ENCODE assay signal across 10 mouse cellular contexts in genomic region chr7:73222237-73222915, GRCm38 (mm10).
DNase-seq lines count a peak whose midpoint lies in the region; ATAC-seq and TF ChIP-seq lines count a peak whose summit lies in the region.
"Had no signal": no experiment of that assay in that cellular context is flagged by ENCODE, and none has a peak within 500 bp of the region (broad histone marks: within the 10 kb centered on the region; RNA-seq: fewer than 3 reads in every experiment).

No protein-coding gene starts in this region.

- no peak overlapping the region for H3K9ac ChIP-seq in embryonic facial prominence, embryonic 11.5 days (replicated peaks; ENCODE audit: low read length)
- H3K9ac ChIP-seq in hindbrain, embryonic 12.5 days = no peak overlapping the region

- H3K4me2 ChIP-seq in embryonic facial prominence, embryonic 11.5 days (ENCODE audit: low read depth, low read length) = no peak overlapping the region
- no peak overlapping the region for H3K4me2 ChIP-seq in hindbrain, embryonic 12.5 days (replicated peaks)

- no peak for TF ChIP-seq CTCF in layer of hippocampus, adult 2 months (conservative IDR thresholded peaks at IDR 0.05)

- DNase-seq in layer of hippocampus, adult 2 months (ENCODE audit: low spot score in 2 of 2) = no peak
- no peak for DNase-seq in layer of hippocampus, adult 9-11 months
- DNase-seq in embryonic facial prominence, embryonic 11.5 days (ENCODE audit: low spot score) = peak; percentile 42
- DNase-seq in neural tube, embryonic 10.5 days (ENCODE audit: extremely low spot score, low spot score) = peak; percentile 32
- DNase-seq in frontal cortex, postnatal 36 days (ENCODE audit: low spot score in 2 of 2) = no peak
- DNase-seq in kidney, postnatal 4 days = no peak
- DNase-seq: gastrocnemius, postnatal 36 days; liver had no signal

- peak overlapping the region; percentile 77 for H3K27ac ChIP-seq in layer of hippocampus, adult 2 months
- H3K27ac ChIP-seq in embryonic facial prominence, embryonic 11.5 days (replicated peaks; ENCODE audit: low read depth, low read length) = no peak overlapping the region; the same call in 1 of the 2 replicates
- H3K27ac ChIP-seq in hindbrain, embryonic 12.5 days = peak overlapping the region; percentile 84

- H3K4me3 ChIP-seq in layer of hippocampus, adult 2 months = no peak overlapping the region
- no peak overlapping the region for H3K4me3 ChIP-seq in embryonic facial prominence, embryonic 11.5 days (ENCODE audit: low read depth, low read length)
- no peak overlapping the region for H3K4me3 ChIP-seq in hindbrain, embryonic 12.5 days

- no peaks in the 10 kb centered on the region for H3K27me3 ChIP-seq in embryonic facial prominence, embryonic 11.5 days (ENCODE audit: control insufficient read depth, insufficient read depth, low read length)
- H3K27me3 ChIP-seq in hindbrain, embryonic 12.5 days = no peaks in the 10 kb centered on the region

- H3K9me3 ChIP-seq in embryonic facial prominence, embryonic 11.5 days (replicated peaks; ENCODE audit: control insufficient read depth, low read length) = no peaks in the 10 kb centered on the region
- no peaks in the 10 kb centered on the region for H3K9me3 ChIP-seq in hindbrain, embryonic 12.5 days (replicated peaks)

- H3K4me1 ChIP-seq in embryonic facial prominence, embryonic 11.5 days (ENCODE audit: control insufficient read depth, insufficient read depth, low read length) = no peaks in the 10 kb centered on the region
- H3K4me1 ChIP-seq in hindbrain, embryonic 12.5 days = peaks cover 32% of the 10 kb centered on the region

- 9% methylated on average over 4 of the region's 4 CpGs for WGBS in embryonic facial prominence, embryonic 11.5 days
- 5% methylated on average over 4 of the region's 4 CpGs for WGBS in hindbrain, embryonic 12.5 days

- peak; percentile 56; the same call in 1 of the 2 replicates for ATAC-seq in embryonic facial prominence, embryonic 11.5 days (replicated peaks; ENCODE audit: insufficient number of reproducible peaks, low FRiP score, low TSS enrichment, low read depth)
- ATAC-seq in hindbrain, embryonic 12.5 days (ENCODE audit: low FRiP score) = peak; percentile 83
- no peak for ATAC-seq in megakaryocyte progenitor cell, adult 5-6 weeks (replicated peaks; ENCODE audit: poor library complexity)

- H3K36me3 ChIP-seq in embryonic facial prominence, embryonic 11.5 days (replicated peaks; ENCODE audit: control insufficient read depth, insufficient read depth, low read depth, low read length) = no peaks in the 10 kb centered on the region
- H3K36me3 ChIP-seq in hindbrain, embryonic 12.5 days = no peaks in the 10 kb centered on the region

Comparison
In these comparisons a context has a peak if more than half of its experiments do, and no peak if none do; other contexts are left out.
1. DNase-seq: peak in embryonic facial prominence, embryonic 11.5 days (single experiment) and neural tube, embryonic 10.5 days (single experiment); none in layer of hippocampus, adult 2 months (0 of 2), layer of hippocampus, adult 9-11 months (single experiment), frontal cortex, postnatal 36 days (0 of 2) and kidney, postnatal 4 days (0 of 2).